Mouse (Mus musculus) bone marrow macrophage, adult 2 months (primary cell): ENCODE measurements around the gene Wdhd1. TPM values are rescaled to one million over a fixed set of nuclear protein-coding genes. Genes with fewer than 3 reads are reported as not detected.
A peak's percentile ranks its signal among the peaks of the same experiment; 100 is the strongest.

Source experiments
- H3K27ac ChIP-seq: 2 replicates; pipeline ENCODE4 v1.5.1; 2012; ENCODE audit warnings: low read depth, low read length; ENCODE audit not compliant: insufficient read depth
- H3K4me1 ChIP-seq: 2 replicates; pipeline ENCODE4 v1.6.1; 2012; ENCODE audit warnings: low read length; ENCODE audit not compliant: control insufficient read depth, insufficient read depth
- H3K4me3 ChIP-seq: 2 replicates; pipeline ENCODE4 v1.5.1; 2012; ENCODE audit warnings: mild to moderate bottlenecking, low read length, moderate library complexity; ENCODE audit not compliant: insufficient read depth
- CTCF ChIP-seq: IDR thresholded peaks from 2 replicates; pipeline ENCODE4 v1.5.1; 2012; ENCODE audit warnings: low read depth, mild to moderate bottlenecking, low read length, moderate library complexity
- POLR2A ChIP-seq: IDR thresholded peaks from 2 replicates; pipeline ENCODE4 v1.6.1; 2012; ENCODE audit warnings: mild to moderate bottlenecking, low read depth, low read length, borderline replicate concordance
- polyA plus RNA-seq: library from polyadenylated mRNA; stranded (reverse); fragments of >200 nt; gene quantifications from 2 replicates; pipeline ENCODE4 v1.2.4, GENCODE M21; 2012; ENCODE audit not compliant: missing spikeins, insufficient read depth, insufficient read length

Gene Wdhd1
- polyA plus RNA-seq, 1 experiment = 16.7 TPM

- TF ChIP-seq CTCF (0 out of 2 replicates have a peak, but pooled peaks have one; percentile 12), POLR2A (no peak)
- H3K4me1 ChIP-seq = no peaks in the 10 kb centered on the region
- no peak overlapping the region for H3K27ac ChIP-seq
- no peak overlapping the region for H3K4me3 ChIP-seq
Observed at GRCm38 (mm10) chr14:47224476-47225325, 52.0 kb downstream of the Wdhd1 start.

DNA sequence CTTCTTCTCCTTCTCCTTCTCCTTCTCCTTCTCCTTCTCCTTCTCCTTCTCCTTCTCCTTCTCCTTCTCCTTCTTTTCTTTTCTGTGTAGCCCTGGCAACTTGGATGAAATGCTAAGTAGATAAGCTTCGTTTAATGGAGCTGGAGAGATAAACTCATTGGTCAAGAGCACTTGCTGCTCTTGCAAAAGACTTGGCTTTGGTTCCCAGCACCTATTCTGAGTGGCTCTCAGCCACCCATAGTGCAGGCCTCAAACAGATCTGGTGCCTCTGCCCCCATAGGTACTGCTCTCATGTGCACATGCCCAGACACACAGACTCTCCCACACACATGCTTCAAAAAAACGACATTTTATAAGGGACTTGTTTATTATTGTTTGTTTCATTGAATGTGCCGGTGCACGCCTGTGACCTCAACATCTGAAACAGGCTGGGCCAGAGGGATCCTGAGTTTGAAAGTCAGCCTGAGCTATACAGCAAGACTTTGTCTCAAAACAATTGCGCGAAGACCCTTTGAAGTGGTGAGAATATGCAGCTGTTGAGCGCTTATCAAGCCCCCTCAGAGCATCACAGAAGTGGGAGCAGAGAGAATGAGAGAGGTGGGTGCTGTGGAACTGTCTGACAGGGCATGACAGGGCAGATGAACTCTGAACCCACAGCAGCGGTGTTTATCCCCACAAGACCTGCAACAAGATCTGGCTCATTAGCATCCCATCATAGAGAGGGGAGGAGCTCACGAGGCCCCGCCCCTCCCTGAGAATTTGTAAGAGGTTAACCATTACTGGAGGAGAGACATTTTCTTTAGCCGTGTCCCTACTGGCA is 53.8 kb downstream of the Wdhd1 start:
- Histone ChIP-seq H3K27ac (no peak overlapping the region), H3K4me3 (no peak overlapping the region), H3K4me1 (no peaks in the 10 kb centered on the region)
- TF ChIP-seq CTCF (no peak), POLR2A (no peak)

DNA sequence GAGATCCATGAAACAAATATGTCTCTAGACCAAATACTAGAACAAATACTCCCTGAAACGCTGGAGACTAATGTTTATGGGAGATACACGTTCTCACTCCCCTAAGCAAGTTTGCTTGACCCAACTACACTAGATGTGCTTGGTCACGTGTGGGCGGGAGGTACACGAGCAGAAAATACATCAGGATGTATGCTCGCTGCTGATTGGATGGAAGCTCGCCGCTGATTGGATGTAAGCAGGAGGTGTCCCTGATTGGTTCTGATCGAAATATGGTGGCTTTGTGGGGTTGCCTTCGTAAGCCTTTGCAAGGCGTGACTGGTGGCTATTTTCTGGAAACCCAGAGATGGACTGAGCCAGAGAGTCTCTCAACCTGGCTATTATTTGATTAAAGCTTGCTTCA is 55.1 kb downstream of the Wdhd1 start:
- Histone ChIP-seq H3K27ac (no peak overlapping the region), H3K4me1 (no peaks in the 10 kb centered on the region)
- TF ChIP-seq CTCF (no peak), POLR2A (no peak)

DNA sequence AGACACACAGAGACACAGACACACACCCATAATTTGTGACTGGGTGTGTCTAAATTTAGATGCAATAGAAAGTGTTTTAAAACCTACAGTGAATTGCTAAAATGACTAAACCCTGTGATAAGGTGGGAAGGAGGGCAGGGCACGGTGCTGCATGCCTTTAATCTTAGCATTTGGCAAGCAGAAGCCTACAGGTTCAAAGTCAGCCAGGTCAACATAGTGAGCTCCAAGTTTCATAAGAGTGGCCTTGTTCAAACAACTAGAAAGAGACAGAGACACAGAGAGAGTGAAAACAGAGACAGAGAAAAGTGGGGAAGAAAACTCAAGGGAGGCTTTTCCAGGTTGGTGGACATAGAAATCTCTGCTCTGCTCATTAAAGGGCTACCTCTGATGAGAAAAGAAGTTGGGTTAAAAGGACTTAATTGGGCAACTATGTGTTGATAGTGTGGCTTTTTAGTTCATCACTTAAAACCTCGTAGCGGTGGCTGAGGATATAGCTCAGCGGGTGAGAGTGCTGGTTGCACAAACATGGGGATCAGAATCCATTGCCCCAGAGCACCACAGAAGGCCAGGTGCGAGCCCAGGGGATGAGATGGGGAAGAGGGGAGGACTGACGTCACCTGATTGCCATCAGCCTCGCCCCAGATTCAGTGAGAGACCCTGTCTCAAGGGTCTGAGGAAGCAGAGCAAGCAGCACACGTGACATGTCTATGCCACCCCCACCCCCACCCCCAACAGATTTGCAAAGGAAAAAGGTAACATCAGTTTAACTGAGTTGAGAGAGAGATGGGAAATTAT is 56.2 kb downstream of the Wdhd1 start:
- H3K4me1 ChIP-seq = no peaks in the 10 kb centered on the region
- H3K27ac ChIP-seq = no peak overlapping the region
- no peak overlapping the region for H3K4me3 ChIP-seq
- TF ChIP-seq POLR2A (no peak), CTCF (no peak)

More for the DNA sequence above, 55.1 kb downstream of the Wdhd1 start:
- H3K4me3 ChIP-seq = no peak overlapping the region

- Histone ChIP-seq H3K4me1 (no peaks in the 10 kb centered on the region), H3K4me3 (no peak overlapping the region), H3K27ac (no peak overlapping the region)
- TF ChIP-seq POLR2A (no peak), CTCF (no peak)
Observed at GRCm38 (mm10) chr14:47218766-47219606, 57.7 kb downstream of the Wdhd1 start.

DNA sequence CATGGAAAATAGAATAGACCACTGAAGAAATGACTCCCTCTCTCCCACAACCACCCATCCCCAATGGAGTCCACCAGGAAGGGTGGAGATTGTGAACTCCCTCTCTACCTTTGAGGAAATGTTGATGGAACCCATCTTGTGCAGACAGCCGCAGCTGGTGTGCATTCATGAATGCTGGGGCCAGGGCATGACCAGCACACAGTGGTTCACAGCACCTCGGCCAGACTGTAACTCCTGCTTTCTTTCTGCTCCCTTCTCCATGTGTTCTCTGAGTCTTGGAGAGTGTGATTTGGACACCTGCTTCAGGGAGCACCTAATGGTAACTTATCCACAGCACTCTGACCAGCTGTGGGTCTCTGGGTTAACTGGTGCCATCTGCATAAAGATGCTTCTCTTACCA is 60.1 kb downstream of the Wdhd1 start:
- H3K27ac ChIP-seq = no peak overlapping the region
- TF ChIP-seq CTCF (no peak), POLR2A (no peak)
- no peak overlapping the region for H3K4me3 ChIP-seq
- H3K4me1 ChIP-seq = no peaks in the 10 kb centered on the region

- TF ChIP-seq POLR2A (no peak), CTCF (no peak)
- no peak overlapping the region for H3K27ac ChIP-seq
- no peak overlapping the region for H3K4me3 ChIP-seq
- H3K4me1 ChIP-seq = no peaks in the 10 kb centered on the region
Observed at GRCm38 (mm10) chr14:47214367-47214766, 62.3 kb downstream of the Wdhd1 start.

DNA sequence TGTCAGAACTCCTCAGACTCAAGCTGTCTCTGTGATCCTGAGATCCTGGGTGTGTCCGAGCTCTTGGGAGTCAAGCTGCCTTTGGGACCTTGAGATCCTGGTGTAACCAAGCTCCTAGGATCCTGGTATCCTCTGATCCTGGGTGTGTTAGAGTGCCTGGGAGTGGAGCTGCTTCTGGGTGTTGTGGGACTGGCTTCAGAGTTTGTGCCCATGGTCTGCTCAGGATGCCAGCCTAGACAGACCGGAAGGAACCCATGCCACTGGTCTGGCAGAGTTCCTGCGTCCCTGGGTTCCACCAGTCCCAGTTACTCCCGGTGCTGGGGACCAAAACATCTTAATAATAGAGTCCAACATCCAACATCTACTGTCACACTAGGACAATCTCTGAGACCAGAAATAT is 63.4 kb downstream of the Wdhd1 start:
- TF ChIP-seq CTCF = no peak
- TF ChIP-seq POLR2A = no peak
- no peaks in the 10 kb centered on the region for H3K4me1 ChIP-seq
- H3K27ac ChIP-seq = no peak overlapping the region
- no peak overlapping the region for H3K4me3 ChIP-seq
